Mouse (Mus musculus) left cerebral cortex, adult 2 months (tissue): ENCODE results near the gene Ffar1. TPM values are rescaled to one million over a fixed set of nuclear protein-coding genes. Genes with fewer than 3 reads are reported as not detected.

ENCODE experiments used
- DNase-seq, 2 experiments: peaks; one replicate each; pipeline ENCODE4 v3.0.0; 2021 to 2022; ENCODE audit warnings: low spot score in 2 of 2, mixed read lengths in 1 of 2; ENCODE audit errors: extremely low spot score in 1 of 2
- H3K27ac ChIP-seq: fragments of 200-600 bp; 2 replicates; pipeline ENCODE4 v1.8.1; 2022
- H3K4me3 ChIP-seq: fragments of 200-600 bp; 2 replicates; pipeline ENCODE4 v1.8.1; 2022
- CTCF ChIP-seq: fragments of 200-600 bp; IDR thresholded peaks from 2 replicates; pipeline ENCODE4 v1.8.1; 2022; ENCODE audit warnings: antibody characterized with exemption, mild to moderate bottlenecking, moderate library complexity
- intact Hi-C: fragments of 180-260 bp; cut with DNase I; formaldehyde crosslinking; loops from one replicate; pipeline ENCODE4 v1.15.1; 2025
- total RNA-seq, 2 experiments: library from RNA; stranded (reverse); gene quantifications; 2 replicates each; pipeline ENCODE4 v1.2.3; 2021

Ffar1 gene
- total RNA-seq, 2 experiments from 2014 or later: not detected

- H3K4me3 ChIP-seq: no peak overlapping the region
- no peak for TF ChIP-seq CTCF
- no peak overlapping the region for H3K27ac ChIP-seq
- no peak for DNase-seq
- intact Hi-C loops: no loop called here
These were observed 20.0 kb upstream of the Ffar1 start for GRCm38 (mm10) chr7:30881367-30881766.

DNA sequence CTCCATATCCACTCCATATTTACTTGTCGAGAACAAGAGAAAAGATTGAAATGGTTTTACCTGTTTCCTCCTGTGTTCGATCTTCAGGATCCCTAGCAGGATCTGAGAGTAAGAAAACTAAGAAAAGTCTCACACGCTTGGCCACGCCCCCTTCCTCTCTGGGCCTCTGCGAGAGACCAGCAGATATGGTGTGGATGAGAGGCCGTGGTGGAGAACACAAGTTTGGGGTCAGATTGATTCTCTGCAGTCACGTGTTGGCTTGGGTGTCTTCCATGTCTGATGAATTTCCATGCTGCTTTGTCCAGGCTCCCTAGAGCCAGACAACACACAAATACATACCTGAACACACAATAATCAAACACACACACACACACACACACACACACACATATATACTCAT, 18.8 kb upstream of the Ffar1 start, which contains the start of gene Cd22:
Gene Cd22 (minus strand): TSS at position 167 of the 400 bp plus-strand sequence.
- H3K4me3 ChIP-seq: no peak within 1 kb of the TSS
- no peak for TF ChIP-seq CTCF
- no peak for DNase-seq
- intact Hi-C loops: no loop called here
- no peak within 1 kb of the TSS for H3K27ac ChIP-seq

DNA sequence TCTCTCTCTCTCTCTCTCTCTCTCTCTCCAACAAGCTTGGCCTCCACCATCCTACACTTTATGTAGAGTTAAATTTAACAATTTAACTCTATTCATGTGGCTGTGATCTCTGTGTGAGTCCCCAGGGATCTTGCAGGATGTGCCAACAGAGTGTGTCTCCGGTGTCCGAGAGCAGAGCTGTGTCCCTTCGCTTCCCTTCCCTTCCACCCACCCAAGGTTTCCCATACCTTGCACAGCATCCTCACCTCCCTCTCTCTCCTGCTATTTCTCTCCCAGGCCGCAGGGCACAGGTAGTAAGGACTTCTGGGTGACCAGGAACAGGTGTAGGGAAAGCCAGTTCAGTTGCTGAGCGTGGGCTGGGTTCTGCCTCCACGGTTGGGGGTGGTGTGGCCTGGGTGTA, 17.6 kb upstream of the Ffar1 start:
- no peak for TF ChIP-seq CTCF
- intact Hi-C loops: no loop called here
- DNase-seq: no peak
- Histone ChIP-seq H3K27ac (no peak overlapping the region), H3K4me3 (no peak overlapping the region)

DNA sequence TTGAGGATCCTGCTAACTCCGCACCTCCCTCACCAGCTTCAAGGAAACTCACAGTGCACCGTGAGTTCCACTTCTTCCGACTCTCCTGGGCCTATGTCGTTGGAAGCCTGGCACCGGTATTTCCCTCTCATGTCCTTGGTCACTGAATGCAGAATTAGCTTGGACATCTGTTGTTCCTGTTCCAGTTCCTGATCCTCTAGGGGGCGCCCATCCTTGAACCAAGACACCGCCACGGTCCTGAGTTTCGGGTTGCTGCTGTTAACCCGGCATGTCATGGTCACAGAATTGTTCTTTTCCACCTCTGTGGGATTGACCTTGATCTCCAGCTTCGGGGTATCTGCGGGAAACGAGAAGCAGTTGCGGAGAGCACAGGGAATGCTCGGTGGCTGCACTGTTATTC, 11.7 kb upstream of the Ffar1 start:
- peak; percentile 54 to 68 for DNase-seq
- no peak overlapping the region for H3K4me3 ChIP-seq
- TF ChIP-seq CTCF: peak; percentile 78
- H3K27ac ChIP-seq: no peak overlapping the region
- intact Hi-C loops: loop anchor here (2.0 to 5.0 kb wide), 4 partner anchors 32 to 224 kb away; partner anchors contain the start of gene Fxyd3

DNA sequence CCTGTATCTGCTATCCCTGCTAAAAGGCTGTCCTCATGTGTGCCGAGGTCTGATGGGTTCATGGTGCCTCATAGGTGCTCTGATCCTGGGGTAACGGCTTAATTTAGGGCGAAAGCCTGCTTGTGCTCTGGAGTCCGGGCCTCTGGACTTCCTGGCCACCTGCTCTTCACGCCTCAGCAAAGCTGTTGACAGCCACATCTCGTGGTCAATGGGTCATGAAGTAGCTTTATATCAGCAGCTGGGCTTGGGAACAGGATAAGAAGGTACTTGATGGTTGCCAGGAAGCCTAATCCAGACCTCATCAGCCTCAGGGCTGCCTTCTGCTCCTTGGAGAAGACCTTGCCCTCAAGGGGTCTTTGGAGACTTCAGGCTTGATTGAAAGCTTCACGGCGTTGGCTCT, 2.0 kb upstream of the Ffar1 start:
- Histone ChIP-seq H3K4me3 (no peak overlapping the region), H3K27ac (no peak overlapping the region)
- TF ChIP-seq CTCF: no peak
- no peak for DNase-seq
- intact Hi-C loops: loop anchor here (5.0 kb wide), 1 partner anchor 276 kb away; the partner anchor contains the start of gene Kmt2b

DNA sequence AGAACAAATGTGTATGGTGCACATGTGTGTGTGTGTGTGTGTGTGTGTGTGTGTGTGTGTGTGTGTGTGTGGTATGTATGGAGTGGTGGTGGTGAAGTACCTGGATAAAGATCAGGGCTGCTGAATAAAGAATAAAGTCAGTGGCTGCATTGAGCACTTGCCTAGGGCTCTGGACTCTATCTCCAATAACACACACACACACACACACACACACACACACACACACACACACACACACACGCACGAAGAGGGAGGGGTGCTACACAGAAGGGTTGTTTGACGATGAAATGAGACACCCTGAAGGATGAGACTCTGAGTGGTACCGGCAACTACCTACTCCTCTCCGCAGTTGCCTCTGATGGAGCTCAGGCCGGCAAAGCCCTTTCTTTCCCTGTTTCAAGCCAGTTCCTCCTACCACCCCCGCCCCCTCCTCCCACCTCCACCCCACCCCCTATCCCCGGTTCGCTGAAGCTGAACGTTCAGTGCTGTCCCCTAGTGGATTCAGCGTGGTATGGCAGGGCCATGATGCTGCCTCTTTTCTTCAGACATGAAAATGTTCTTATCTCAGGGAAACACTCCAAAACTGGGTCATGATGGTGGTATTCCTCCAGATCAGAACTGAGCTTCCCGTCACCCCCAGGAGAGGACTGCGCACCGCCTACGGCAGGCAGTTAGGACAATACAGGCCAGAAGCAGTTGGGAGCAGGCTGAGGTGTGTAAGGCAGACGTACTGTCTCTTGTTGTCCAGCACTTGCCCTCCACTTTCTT, 1.5 kb downstream of the Ffar1 start:
- TF ChIP-seq CTCF: peak; percentile 69
- Histone ChIP-seq H3K27ac (no peak overlapping the region), H3K4me3 (no peak overlapping the region)

GRCm38 (mm10) chr7:30859290-30859634, 2.1 kb downstream of the Ffar1 start:
- peak; percentile 70 to 75 for DNase-seq
- intact Hi-C loops: loop anchor here (5.0 kb wide), 2 partner anchors 62 to 192 kb away; no protein-coding TSS in a partner anchor
- TF ChIP-seq CTCF: peak; percentile 84

More for the DNA sequence above, 1.5 kb downstream of the Ffar1 start:
- intact Hi-C loops: loop anchor here (2.0 to 5.0 kb wide), 4 partner anchors 63 to 273 kb away; partner anchors contain the start of genes Kmt2b and Tmem147
- DNase-seq: peak; percentile 43 to 60

GRCm38 (mm10) chr7:30857746-30858145, 3.6 kb downstream of the Ffar1 start:
- intact Hi-C loops: loop anchor here (5.0 kb wide), 2 partner anchors 60 to 190 kb away; no protein-coding TSS in a partner anchor
- no peak for TF ChIP-seq CTCF
- Histone ChIP-seq H3K27ac (no peak overlapping the region), H3K4me3 (no peak overlapping the region)
- DNase-seq: no peak

More at GRCm38 (mm10) chr7:30859290-30859634, 2.1 kb downstream of the Ffar1 start:
- Histone ChIP-seq H3K27ac (no peak overlapping the region), H3K4me3 (no peak overlapping the region)

GRCm38 (mm10) chr7:30856078-30856477, 5.3 kb downstream of the Ffar1 start, which contains the start of gene Ffar3:
Ffar3 (minus strand) TSS chr7:30856178.
- intact Hi-C loops: loop anchor here (5.0 kb wide), 2 partner anchors 59 to 189 kb away; no protein-coding TSS in a partner anchor
- no peak for DNase-seq
- Histone ChIP-seq H3K27ac (no peak within 1 kb of the TSS), H3K4me3 (no peak within 1 kb of the TSS)
- no peak for TF ChIP-seq CTCF

DNA sequence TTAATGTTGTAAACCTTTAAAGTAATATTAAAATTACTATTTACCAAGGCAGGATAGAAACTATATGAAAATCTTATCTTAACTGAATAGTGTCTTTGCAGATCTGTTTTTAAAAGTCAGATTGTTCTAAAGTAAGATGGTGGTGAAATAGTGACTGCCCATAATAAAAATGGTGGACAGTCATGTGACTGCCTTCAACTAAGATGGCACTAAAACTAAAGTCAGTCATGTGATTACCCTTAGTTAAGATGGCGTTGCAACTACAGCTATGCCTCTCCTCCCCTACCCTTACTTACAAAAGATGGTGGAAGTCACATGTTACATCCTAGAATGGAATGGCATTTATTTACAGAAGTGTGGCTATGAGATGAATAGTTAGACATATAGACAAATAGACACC, 9.9 kb downstream of the Ffar1 start:
- no peak overlapping the region for H3K27ac ChIP-seq
- intact Hi-C loops: no loop called here
- no peak for TF ChIP-seq CTCF
- no peak for DNase-seq
- H3K4me3 ChIP-seq: no peak overlapping the region

DNA sequence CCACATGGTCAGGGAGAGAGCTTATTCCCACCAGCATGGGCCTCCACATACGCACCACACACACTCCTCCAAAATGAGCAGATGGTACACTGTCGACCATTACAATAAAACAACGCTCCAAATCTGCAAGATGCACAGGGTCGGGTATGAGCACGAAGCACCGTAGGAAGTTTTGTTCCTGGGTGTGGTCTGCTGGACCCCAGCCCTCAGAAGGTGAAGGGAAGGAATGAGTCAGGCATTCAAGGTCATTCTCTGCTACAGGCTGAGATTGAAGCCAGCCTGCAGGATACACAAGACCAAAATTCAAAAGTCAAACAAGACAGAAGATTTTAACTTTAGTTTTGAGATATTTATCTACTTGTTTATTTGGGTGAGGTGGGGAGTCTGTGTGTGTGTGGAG, 13.4 kb downstream of the Ffar1 start:
- intact Hi-C loops: no loop called here
- no peak overlapping the region for H3K4me3 ChIP-seq
- no peak for DNase-seq
- TF ChIP-seq CTCF: no peak
- H3K27ac ChIP-seq: no peak overlapping the region

DNA sequence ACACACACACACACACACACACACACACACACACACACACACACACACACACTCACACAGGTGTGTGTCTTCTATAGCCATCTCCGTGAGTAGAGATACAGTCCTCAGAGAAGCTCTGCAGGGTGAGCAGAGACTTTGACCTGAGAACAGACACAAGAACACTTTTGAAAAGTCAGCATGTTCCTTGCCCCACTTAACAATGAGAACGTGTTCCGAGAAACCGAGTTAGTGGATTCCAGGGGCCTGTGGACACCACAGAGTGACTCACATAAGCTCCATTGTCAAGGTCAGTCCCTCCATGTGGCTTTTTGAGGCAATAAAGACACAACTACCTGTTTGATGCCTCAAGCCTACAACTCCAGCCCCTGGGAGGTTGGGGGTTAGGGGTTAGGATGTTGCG, 14.0 kb downstream of the Ffar1 start:
- Histone ChIP-seq H3K4me3 (no peak overlapping the region), H3K27ac (no peak overlapping the region)
- no peak for TF ChIP-seq CTCF
- intact Hi-C loops: no loop called here
- no peak for DNase-seq
